Mouse (Mus musculus) erythroblast, adult 5-6 weeks (primary cell): ENCODE measurements around the gene Car8. TPM values are rescaled to one million over a fixed set of nuclear protein-coding genes. Genes with fewer than 3 reads are reported as not detected.

Experiments
- ATAC-seq: replicated peaks from 2 replicates; pipeline ENCODE4 v1.8.0; 2016; ENCODE audit warnings: moderate number of reproducible peaks, mild to moderate bottlenecking, moderate TSS enrichment, inconsistent platforms; ENCODE audit not compliant: poor library complexity, low FRiP score, severe bottlenecking
- total RNA-seq, 2 experiments: library from RNA; stranded (forward) in 1 of 2; stranded (reverse) in 1 of 2; fragments of 150-400 nt in 1 of 2; fragments of 200-764, 138-1000 nt in 1 of 2; gene quantifications; 2 replicates each; pipeline versions ENCODE4 v1.2.3 to v1.2.4; 2015 to 2017; ENCODE audit warnings: low replicate concordance in 2 of 2

Gene Car8
- total RNA-seq (2015; ENCODE audit: low replicate concordance) (not detected in 2 replicates), total RNA-seq (2017; ENCODE audit: low replicate concordance) (not detected in 2 replicates)

DNA sequence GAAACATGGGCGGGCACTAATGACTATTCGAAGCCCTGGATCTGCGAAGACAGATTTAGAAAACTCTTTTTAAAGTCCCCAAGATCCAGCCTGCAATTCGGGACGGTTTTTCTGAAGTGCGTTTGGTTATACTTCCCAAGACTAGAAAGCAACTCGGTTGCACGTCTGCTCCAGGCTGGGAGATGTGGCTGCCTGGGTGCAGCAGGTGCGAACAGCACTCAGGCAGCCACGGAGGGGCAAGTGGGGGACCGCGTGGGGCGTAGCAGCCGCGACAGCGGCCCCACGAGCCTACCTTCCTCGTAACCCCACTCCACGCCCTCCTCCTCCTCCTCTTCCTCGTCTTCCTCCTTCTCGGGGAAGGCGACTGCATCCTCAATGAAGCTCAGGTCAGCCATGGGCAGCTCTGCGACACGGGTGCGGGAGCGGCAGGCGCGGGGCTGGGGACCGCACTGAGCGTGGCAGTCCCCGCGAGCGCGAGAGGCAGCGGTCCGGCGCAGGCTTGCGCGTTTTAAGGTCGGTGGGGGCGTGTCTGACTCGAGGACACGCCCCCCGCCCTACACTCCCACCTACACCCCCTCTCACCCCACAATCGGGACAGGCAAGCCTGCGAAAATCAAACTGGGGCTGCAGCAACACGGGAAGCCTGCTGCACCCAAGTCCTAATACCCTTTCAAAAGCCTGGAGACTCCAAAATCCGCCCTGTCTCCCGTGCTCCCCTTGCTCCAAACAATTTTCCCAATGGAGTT, at the start of gene Car8:
Car8 (minus strand) TSS at position 482 of the 746 bp plus-strand sequence.
- ATAC-seq = no peak

DNA sequence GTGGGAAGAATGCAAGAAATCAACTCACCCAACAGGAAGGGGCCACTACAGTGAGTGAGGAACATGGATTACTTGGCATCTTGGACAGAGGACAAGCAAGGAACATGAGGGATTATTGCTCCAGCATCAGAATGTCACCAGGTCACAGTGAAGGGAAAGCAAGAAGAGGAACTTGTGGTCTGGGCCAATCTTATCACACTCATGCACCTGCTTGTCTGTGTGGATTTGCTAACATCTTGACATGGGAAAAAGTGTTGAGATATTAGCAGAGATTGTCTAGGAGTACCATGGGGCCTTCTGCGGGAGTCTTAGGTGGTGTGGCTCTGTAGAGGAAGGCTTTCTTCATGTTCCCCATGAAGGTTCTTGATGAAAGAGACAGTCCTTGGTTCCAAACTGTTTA, 46.1 kb upstream of the Car8 start:
- no peak for ATAC-seq

DNA sequence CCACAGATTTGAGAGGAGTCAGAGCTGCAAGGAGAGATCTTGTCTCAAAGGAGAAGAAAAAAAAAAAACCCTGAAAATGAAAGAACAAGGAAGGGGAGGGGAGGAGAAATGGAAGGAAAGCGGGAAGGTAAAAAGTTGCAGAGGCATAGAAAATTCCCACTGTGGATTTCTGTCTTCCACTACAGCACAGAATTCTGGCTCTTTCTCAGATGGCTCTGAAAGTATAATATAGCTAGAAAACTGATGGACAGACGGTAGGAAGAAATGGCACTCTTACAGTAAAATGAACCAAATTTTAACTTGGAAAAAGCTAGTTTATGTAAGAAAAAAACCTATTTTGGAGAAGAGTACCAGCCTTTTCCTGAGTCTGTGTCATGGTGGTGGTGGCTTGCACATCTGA, 39.3 kb upstream of the Car8 start:
- no peak for ATAC-seq

DNA sequence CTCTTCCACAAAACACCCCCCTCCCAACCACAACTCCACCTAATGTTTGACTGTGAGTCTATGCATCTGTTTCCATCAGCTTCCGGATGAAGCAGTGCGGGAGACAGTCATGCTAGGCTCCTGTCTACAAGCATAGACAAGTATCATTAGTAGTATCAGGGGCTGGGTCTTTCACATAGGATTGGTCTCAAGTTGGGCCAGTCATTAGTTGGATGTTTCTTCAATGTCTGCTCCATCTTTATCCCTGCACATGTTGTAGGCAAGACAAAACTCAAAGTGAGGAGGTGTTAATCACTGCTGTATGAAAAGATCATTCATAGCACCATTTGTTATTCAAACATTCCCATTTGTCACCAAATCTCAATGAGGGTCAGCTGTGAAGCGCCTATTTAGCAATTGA, 11.0 kb upstream of the Car8 start:
- no peak for ATAC-seq

DNA sequence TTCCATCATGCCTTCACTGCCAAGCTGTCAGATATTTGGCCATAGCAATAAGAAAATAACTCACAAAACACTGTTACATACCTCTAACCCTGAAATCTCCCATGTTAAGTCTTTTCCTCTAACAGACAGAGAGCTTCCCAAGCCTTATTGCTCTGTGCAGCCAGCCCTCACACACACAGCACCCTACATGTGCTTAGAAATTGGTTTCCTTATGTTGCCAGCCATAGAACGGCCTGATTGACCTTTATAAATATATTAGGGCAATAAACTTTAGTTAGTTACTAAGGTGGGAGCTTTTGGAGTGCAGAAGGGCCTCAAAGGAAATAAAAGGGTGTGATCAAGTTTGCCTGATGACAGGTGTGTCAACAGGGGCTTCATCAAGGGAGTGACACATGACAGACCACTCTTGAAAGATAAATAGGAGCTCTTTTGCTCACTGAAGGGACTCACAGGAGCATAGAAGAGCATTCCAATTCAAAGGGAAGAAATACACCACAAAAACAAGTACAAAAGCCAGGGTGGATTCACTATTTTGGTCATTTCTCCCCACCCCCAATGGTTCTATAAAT, 6.7 kb upstream of the Car8 start:
- ATAC-seq = no peak

DNA sequence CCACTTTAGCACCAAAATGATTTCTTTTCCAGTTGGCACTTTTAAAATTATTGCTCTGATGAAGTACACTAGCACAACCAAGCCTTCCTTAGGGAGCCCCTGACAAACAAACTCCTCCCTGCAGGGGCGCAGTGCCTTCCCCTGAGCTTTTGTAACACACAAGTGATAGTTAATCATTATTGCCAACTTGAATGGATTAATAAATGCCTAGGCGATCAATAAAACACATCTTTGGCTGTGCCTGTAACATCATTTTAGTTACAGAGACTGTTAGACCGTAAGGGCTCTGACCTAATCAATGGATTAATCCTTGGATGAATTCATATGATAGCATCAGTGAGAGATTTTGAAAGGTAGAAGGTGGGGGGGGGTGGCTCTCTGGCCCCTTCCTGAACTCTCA, 6.2 kb upstream of the Car8 start:
- ATAC-seq = no peak

DNA sequence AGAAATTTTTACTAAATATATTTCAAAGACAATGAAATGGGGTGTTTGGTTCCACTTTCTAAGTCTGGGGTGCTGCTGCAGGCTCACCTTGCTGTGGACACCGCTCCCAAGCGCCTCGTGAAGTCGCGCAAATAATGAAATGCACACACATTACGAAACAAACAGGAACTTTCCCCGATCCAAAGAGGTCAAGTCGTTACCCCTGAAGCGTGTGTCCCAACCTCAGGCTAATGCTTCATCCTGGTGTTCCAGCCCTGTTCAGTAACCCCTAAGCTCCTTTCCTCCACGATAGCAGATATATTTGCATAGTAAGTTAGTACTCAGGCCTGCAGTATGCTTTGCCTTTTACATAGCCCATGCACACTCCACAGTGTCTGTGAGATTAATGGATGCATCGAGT, 858 bp upstream of the Car8 start:
- no peak for ATAC-seq

DNA sequence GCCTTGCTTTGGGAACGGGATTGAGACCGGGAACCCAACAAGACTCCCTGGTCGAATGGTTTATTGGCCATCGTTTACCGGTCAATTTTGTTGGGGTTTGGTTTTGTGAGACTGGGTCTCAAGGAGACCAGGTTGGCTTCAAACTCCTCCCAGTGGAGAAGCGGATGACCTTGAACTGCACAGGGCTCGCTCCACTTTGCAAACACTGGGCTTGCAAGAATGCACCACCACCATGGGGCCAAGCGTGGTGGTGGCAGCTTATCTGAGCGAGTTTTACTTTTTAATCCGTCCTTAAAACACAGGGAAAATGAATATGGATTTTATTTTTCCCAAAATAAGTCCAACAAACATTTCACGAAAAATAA, 447 bp upstream of the Car8 start:
- ATAC-seq = no peak

DNA sequence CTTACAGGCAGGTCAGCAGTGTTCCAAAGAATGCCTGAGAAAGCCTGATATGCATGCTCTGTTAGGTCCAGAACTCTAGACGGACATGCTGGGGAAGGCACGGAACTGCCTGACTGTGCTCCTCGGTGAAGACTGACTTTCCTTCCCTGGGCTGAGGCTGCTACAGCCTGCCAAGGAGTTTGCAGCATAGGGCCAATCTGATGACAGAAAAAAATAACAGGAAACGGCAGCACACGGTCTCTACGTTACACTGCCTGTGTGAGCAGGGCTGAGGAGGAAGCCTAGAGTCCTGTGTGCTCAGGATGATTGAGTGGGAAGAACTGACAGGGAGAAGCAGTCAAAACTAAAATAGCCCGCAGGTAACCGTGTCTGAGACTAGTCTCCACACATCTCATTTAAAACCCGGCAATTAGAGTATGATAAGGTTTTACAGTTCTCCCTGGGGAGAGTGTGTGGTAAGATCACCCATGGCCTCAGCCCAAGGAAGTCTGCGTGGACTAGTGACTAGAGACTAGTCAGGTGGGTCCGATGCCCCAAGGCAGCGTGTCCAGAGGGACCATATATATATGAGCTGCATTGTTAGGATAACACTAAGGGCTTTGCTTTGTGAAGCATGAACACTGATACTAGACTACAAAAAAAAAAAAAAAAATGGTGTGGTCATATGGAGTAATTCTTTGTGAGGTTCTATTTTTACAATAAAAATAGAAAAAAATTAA, 6.3 kb downstream of the Car8 start:
- ATAC-seq = no peak

DNA sequence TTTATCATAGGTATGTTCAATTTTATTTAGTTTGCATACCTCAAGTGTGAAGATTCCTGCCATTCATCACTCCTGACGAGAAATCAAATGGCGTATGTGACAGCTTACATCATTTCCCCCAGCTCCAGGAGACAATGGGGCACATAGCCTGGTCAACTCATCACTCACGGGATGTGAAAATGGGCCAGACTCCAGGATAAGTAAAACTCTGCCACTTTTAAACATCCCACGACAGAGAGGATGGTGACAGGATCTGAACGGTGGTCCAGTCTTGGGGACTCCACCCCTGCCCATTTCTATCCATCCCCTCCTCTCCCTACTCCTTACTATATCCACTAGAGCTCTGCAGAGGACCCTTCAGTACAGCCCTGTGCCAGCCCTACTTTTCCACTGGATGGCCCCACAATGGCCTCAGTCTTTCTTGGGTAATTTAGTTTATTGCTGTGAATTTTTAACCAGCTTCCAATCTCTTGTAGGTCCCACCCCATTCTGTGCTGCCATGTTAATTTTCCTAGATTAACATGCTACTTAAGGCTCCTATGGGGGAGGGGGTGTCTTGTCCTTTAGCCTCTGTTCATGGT, 7.5 kb downstream of the Car8 start:
- ATAC-seq = no peak

DNA sequence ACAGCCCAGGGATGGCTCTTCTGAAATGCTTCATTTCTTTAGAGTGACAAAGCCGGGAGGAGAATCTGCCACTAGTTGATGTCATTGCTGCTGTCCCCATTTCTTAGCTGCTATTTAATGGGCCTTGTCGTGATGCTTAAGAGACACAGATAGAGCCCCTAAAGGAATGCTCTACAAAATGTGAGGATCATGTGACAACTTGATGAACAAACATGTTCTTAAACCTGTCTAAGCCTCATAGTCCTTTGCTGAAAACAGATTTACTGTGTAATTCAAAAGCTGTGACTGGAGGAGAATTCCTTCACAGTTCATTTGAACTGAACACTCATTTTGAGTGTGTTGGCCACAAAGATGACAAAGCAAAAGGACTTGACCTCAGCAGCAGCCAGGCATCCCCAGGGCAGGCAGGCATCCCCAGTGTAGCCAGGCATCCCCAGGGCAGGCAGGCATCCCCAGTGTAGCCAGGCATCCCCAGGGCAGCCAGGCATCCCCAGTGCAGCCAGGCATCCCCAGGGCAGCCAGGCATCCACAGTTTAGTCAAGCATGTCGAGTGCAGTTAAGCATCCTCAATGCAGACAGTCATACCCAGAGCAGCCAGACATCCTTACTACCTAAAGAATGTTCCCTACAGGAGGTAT, 9.1 kb downstream of the Car8 start:
- ATAC-seq = no peak

DNA sequence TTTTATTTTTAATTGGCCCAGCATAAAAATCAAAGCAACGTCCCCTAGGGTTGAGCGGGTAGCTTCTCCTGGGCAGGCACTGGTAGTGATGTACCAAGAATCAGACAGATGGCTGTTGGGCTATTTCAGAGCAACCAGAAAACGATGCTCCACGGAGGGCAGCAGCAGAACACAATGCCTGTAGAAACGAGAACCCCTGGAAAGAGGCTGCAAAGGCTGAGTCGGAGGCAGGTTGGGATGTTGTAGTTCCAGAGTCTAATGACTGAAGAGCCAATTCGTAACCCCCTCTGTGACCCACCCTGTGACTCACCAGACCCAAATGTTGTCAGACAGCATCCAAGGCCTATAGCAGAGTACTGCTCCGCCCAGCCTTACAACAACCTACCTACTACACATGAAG, 19.9 kb downstream of the Car8 start:
- ATAC-seq = no peak

DNA sequence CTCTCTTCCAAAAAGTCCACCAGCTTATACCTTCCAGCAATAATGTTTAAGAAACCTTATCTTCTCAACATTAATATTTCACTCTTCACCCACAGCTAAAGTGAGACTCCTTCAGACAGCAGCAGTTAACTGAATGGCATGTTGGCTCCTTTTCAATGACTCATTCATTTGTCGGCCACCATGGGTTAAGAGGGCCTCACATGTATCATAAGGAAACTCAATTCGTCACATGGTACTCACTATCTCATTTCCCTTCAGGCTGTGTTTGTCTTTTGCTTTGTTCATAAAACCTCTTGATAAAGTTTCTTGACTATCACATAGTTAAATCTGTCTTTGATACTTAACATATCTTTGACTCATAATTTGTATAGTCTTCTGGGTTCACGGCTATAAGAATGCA, 20.8 kb downstream of the Car8 start:
- no peak for ATAC-seq

DNA sequence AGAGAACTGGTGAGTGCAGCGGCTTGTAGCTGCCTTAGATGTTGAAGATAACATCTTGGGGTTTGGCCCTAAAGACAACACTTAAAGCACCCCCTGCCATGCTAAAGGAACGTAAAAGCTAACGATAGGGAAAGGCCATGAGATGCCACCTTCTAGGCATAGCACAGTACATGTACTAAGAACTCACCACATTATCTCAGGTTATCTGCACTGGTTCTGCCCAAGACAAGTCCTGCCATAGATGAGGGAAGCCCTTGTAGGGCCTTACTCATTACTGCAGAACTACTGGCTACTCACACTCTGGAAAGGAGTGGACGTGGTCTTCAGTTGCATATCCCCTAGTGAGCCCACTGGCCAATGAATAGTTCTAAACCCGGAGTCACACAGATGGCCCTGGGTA, 21.6 kb downstream of the Car8 start:
- ATAC-seq = no peak

DNA sequence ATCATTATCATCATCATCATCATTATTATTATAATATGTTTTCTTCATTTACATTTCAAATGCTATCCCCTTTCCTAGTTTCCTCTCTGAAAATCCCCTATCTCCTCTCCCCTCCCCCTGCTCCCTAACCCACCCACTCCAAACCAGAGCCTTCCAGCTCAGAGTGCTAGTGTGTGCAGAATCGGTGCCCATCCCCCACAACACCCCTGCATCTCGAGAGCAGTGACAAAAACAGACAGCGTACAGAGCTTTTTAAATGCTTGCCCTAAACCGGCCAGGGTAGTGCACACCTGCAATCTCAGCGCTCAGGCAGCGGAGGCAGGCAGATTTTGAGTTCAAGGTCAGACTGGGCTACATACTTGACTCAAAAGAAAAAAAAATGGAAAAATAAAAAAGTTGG, 22.3 kb downstream of the Car8 start:
- no peak for ATAC-seq

DNA sequence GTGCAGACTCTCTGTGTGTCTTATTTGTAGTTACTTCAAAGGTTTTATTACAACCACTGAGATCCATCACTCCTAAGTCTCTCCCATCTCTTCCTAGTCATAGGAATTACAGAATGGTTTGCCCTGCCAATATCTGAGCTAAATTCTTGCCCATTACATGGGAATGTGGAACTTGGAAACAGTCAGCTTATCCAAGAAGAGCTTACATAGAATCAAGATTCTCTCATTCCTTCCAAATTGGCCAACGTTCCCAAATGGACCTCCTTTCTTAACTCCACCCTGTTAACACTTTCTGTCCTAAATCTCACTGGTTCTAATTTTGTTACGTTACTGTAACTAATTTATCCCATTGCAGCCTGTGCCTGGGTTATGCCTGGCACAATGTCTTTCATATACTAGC, 25.2 kb downstream of the Car8 start:
- no peak for ATAC-seq

DNA sequence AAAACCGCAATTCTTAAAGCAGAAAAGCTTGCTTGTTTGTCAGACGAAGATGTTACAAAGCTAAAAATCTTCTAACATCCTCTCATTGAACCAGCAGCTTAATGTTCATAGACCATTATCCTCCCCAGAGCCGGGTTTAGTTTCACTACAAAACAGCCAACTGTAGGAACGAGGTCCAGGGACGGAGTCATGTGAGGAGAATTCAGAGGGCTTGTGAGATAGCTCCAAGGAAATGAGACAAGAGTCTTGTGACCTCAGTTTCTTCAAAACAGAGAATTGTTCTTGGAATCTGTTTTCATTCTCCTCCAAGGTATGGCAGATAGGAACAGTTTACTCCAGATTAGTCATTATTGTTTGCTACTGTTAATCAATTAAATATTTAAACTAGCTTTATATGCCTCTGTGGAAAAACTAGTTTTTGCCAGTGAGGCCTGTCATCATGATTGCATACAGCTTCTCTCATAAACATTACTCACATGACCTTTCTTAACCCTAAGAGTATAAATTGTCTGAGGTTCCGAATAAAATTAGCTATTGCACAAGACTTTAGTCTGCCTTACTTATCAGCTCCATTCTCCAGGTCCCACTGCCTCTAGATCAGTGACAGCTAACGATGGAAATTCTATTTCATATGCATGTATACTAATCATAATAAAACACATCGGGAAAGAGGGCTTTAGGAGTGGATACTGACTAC, 25.8 kb downstream of the Car8 start:
- ATAC-seq = no peak

DNA sequence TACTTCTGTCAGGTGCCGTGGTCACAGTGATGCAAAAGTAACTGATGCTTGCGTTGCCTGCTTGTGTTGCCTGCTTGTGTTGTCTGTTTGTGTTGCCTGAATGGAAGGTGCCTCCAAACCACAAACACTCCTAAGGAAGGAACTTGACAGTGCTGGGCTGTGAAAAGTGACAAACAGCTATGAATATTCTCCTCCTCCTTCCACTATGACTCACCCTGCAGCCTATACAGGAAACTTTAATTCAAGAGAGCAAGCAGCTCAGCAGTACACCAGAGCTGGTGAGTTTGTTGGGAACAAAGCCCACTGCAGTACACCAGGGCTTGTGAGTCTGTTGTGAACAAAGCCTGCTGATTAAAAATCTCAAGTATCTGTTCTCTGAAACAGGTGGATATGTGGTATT, 28.4 kb downstream of the Car8 start:
- no peak for ATAC-seq

DNA sequence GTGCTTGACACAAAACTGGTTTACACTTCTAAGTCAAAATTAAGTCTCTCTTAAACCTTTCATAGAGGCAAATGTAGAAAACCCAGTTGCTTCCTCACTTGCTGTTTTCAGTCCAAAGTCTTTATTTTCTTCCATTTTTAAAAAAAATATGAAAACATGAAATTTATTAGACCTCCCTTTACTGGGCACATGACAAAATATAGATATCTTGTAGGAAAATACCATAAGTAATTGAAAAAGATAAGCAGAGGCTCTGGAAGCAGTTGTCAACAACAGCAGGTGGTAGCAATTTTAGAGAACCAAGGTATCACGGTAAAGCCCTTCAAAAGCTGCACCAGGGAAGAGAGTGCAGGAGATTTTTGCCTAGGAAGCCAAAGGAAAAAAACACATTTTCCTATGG, 30.9 kb downstream of the Car8 start:
- ATAC-seq = no peak
